Comparison of ENCODE assay signal across 22 mouse cellular contexts in genomic region chrX:37068766-37069165, GRCm38 (mm10). TPM values are rescaled to one million over a fixed set of nuclear protein-coding genes. Genes with fewer than 3 reads are reported as not detected.
"Had no signal": no experiment of that assay in that cellular context is flagged by ENCODE, and none has a peak within 500 bp of the region (broad histone marks: within the 10 kb centered on the region; RNA-seq: fewer than 3 reads in every experiment).

No protein-coding gene starts in this region.

- H3K27ac ChIP-seq: neural tube, embryonic 12.5 days; neural tube, embryonic 13.5 days; neural tube, embryonic 15.5 days; stomach, embryonic 15.5 days; stomach, postnatal 0 days had no signal

- H3K9ac ChIP-seq: neural tube, embryonic 12.5 days; neural tube, embryonic 13.5 days; neural tube, embryonic 15.5 days; stomach, embryonic 15.5 days had no signal

- H3K4me1 ChIP-seq: neural tube, embryonic 12.5 days; neural tube, embryonic 13.5 days; neural tube, embryonic 15.5 days; stomach, embryonic 15.5 days had no signal

- DNase-seq: retina, postnatal 1 day; right cerebral cortex, adult 18-20 months; right cerebral cortex, postnatal 14 days; right cerebral cortex, postnatal 25 days; right cerebral cortex, postnatal 4 days; spleen, adult 18-20 months; thymus, adult 18-20 months; thymus, adult 2 months; thymus, postnatal 14 days; thymus, postnatal 25 days; thymus, postnatal 36 days; thymus, postnatal 4 days had no signal

- H3K27me3 ChIP-seq: neural tube, embryonic 12.5 days; neural tube, embryonic 13.5 days; neural tube, embryonic 15.5 days; stomach, embryonic 15.5 days had no signal

- H3K4me3 ChIP-seq: neural tube, embryonic 12.5 days; neural tube, embryonic 13.5 days; neural tube, embryonic 15.5 days; stomach, embryonic 15.5 days had no signal

- H3K36me3 ChIP-seq: neural tube, embryonic 12.5 days; neural tube, embryonic 13.5 days; neural tube, embryonic 15.5 days; stomach, embryonic 15.5 days had no signal

RNA-seq across cellular contexts. Expression of gene Sowahd, which starts 20.1 kb away (rescaled TPM):
- total RNA-seq: neutrophil, adult 5-6 weeks had no signal
- polyA plus RNA-seq: neural tube, embryonic 12.5 days; neural tube, embryonic 14.5 days; neural tube, embryonic 15.5 days; stomach, embryonic 14.5 days; stomach, embryonic 16.5 days; urinary bladder, adult 2 months had no signal
